Mouse (Mus musculus): ENCODE results near the gene Gimd1. TPM values are rescaled to one million over a fixed set of nuclear protein-coding genes. Genes with fewer than 3 reads are reported as not detected.

The Gimd1 gene
- polyA plus RNA-seq, 1 experiment from 2014 or later = not detected

DNA sequence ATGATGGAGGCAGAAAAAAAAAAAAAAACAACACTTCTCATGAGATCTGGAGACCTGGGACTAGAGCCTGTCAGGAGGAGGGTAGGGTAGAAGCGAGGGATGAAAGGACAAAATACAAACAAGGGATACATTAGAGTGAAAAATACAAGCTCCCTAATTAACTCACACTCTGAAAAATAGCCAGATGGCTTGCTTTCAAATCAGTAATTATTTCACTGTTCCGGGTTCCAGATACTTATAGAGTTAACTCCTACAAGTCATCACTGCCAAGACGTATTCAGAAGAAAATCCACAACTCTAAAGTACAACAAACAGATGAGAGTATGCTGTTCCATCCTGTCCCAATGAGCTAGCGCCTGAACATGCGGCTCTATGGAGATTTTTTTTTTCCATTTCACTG is 20.6 kb downstream of the Gimd1 start:
- H3K4me1 ChIP-seq (replicated peaks) = no peaks in the 10 kb centered on the region
- H3K4me2 ChIP-seq = no peak overlapping the region
- H3K27ac ChIP-seq = no peak overlapping the region
- no peak overlapping the region for H3K4me3 ChIP-seq
- no peaks in the 10 kb centered on the region for H3K27me3 ChIP-seq
- no peaks in the 10 kb centered on the region for H3K9me3 ChIP-seq
- 0 out of 2 replicates have a peak, but pooled peaks cover under 1% of the 10 kb centered on the region for H3K36me3 ChIP-seq
- no peak overlapping the region for H3K9ac ChIP-seq
- no peak for ATAC-seq (ENCODE audit: low FRiP score)
- 87% methylated on average over 5 of the region's 5 CpGs for WGBS

DNA sequence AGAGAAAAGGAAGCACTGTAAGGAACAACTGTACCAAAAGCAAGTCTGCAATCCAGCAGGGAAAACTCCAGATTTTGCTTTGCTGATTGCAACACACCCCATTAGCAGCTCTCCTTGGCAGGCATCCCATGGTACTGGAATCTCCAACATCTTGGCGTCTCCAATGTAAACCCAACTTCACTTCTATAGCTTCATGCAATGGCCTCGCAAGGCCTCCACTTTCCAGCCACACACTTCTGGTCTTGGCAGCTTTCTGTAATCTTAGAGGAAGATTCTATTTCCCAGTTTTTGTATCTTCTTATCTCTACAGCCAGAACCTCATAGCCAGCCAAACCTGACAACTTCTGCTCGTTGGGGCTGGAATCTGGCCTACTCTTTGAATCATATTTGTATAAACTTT is 22.2 kb downstream of the Gimd1 start:
- 94% methylated on average over 3 of the region's 3 CpGs for WGBS
- H3K9me3 ChIP-seq = no peaks in the 10 kb centered on the region
- no peak overlapping the region for H3K4me2 ChIP-seq
- no peak overlapping the region for H3K27ac ChIP-seq
- H3K36me3 ChIP-seq = peaks cover 6% of the 10 kb centered on the region; the same call in 1 of the 2 replicates
- H3K9ac ChIP-seq = no peak overlapping the region
- ATAC-seq (ENCODE audit: low FRiP score) = no peak
- no peaks in the 10 kb centered on the region for H3K4me1 ChIP-seq (replicated peaks)
- H3K27me3 ChIP-seq = no peaks in the 10 kb centered on the region
- no peak overlapping the region for H3K4me3 ChIP-seq

DNA sequence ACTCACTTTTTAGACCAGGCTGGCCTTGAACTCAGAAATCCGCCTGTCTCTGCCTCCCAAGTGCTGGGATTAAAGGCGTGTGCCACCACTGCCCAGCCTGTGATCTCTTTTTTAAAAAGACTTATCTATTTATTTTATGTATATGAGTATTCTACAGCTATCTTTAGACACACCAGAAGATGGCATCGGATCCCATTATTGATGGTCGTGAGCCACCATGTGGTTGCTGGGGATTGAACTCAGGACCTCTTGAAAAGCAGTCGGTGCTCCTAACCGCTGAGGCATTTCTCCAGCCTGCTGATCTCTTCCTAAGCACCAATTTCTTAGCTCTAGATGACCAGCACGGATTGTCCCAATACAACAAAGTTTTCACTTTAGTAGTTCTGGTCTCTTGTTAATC is 24.3 kb downstream of the Gimd1 start:
- WGBS = 90% methylated on average over 7 of the region's 7 CpGs
- no peaks in the 10 kb centered on the region for H3K4me1 ChIP-seq (replicated peaks)

DNA sequence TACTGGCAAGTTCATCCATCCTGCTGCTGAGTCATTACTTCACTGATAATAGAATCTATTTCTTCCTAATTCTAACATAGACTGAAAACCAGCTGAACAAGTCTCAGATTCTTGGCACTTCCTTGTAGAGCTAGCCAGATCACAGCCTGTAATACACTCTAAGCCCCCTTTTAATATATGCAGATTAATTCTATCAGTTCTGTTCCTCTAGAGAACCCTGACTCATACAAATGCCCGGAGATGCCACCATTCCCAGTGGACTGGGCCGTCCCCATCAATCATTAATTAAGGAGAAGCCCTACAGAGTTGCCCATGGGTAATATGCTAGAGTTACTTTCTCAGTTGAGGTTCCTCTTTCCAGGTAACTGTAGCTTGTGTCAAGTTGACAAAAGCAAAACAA is 26.3 kb downstream of the Gimd1 start:
- Histone ChIP-seq H3K9ac (no peak overlapping the region), H3K4me1 (replicated peaks) (no peaks in the 10 kb centered on the region), H3K36me3 (peaks cover 31% of the 10 kb centered on the region), H3K27me3 (no peaks in the 10 kb centered on the region), H3K27ac (no peak overlapping the region), H3K4me3 (no peak overlapping the region), H3K9me3 (no peaks in the 10 kb centered on the region), H3K4me2 (no peak overlapping the region)
- ATAC-seq (ENCODE audit: low FRiP score) = no peak
- WGBS = 61% methylated on average over 2 of the region's 2 CpGs

More for the DNA sequence above, 24.3 kb downstream of the Gimd1 start:
- Histone ChIP-seq H3K27ac (no peak overlapping the region), H3K4me2 (no peak overlapping the region), H3K9me3 (no peaks in the 10 kb centered on the region), H3K36me3 (peaks cover 12% of the 10 kb centered on the region), H3K9ac (no peak overlapping the region), H3K27me3 (no peaks in the 10 kb centered on the region), H3K4me3 (no peak overlapping the region)
- ATAC-seq (ENCODE audit: low FRiP score) = no peak

DNA sequence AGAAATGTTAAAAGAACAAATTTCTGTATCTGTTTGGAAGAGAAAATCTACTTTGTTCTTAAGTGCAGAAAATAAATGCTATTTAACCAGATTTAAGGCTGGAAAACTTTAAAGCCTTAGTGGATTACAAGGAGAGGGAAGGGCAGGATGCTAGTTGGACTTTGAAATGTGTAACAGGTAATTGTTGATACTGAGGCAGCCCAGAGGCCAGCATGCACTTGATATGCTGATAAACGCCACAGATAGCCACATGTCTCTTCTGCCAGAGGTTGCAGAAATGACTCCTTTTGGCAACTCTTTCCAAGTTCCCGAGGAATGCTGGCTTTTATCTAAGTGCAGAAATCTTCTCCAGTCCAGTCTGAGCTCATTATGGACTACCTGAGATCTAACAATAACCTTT is 47.9 kb downstream of the Gimd1 start:
- Histone ChIP-seq H3K4me1 (replicated peaks) (peaks cover 4% of the 10 kb centered on the region), H3K27ac (no peak overlapping the region), H3K27me3 (no peaks in the 10 kb centered on the region), H3K9me3 (no peaks in the 10 kb centered on the region), H3K4me3 (no peak overlapping the region), H3K36me3 (peaks cover 20% of the 10 kb centered on the region), H3K4me2 (no peak overlapping the region), H3K9ac (no peak overlapping the region)
- WGBS = 90% methylated on average over 2 of the region's 2 CpGs
- ATAC-seq (ENCODE audit: low FRiP score) = no peak

DNA sequence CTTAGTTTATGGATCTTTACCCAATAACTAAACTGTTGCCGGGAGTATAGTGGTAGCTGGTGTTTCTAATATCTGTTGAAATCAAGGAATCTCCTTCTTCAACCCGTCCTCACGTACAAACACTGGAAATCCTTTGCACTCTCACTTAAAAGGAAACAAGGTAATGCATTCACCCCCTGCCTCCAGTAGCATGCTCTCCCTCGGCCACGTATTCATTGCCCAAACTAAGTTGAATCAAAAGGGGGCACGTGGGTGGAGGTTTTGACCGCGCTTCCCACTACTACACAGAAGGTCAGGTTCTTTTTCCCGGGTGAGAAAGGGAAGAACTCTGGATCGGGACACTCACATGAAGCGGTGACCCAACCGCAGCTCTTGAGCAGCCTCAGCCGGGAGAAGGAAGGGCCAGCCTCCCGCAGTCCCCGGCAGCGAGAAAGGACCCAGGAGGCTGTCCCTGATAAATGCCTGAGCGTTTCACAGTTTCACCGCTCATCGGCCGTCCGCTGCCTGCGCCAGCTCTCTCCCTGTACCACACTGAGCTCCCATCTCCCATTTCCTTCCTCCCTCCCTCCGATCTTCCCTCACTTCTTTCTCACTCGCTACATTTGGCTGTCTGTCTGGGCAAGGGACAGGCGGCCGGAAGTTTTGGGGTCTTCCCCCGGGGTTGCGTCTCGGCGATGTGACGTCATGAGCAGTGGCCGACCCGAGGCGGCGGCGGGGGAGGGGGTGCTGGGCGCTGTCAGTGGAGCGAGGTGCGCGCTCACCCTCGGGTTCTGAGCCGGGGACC is 54.0 kb downstream of the Gimd1 start, which contains the start of gene Tbck:
Gene Tbck, plus strand, starts transcription at position 698 of the 784 bp plus-strand sequence.
- Histone ChIP-seq H3K27me3 (no peaks in the 10 kb centered on the region), H3K36me3 (peaks cover 9% of the 10 kb centered on the region), H3K4me1 (replicated peaks) (peaks cover 18% of the 10 kb centered on the region), H3K4me3 (peak within 1 kb of the TSS; percentile 83), H3K9me3 (no peaks in the 10 kb centered on the region), H3K4me2 (peak within 1 kb of the TSS; percentile 69), H3K27ac (peak within 1 kb of the TSS; percentile 90), H3K9ac (peak within 1 kb of the TSS; percentile 86)
- WGBS = 1% methylated on average over 40 of the region's 42 CpGs
- ATAC-seq (ENCODE audit: low FRiP score) = peak; percentile 98

DNA sequence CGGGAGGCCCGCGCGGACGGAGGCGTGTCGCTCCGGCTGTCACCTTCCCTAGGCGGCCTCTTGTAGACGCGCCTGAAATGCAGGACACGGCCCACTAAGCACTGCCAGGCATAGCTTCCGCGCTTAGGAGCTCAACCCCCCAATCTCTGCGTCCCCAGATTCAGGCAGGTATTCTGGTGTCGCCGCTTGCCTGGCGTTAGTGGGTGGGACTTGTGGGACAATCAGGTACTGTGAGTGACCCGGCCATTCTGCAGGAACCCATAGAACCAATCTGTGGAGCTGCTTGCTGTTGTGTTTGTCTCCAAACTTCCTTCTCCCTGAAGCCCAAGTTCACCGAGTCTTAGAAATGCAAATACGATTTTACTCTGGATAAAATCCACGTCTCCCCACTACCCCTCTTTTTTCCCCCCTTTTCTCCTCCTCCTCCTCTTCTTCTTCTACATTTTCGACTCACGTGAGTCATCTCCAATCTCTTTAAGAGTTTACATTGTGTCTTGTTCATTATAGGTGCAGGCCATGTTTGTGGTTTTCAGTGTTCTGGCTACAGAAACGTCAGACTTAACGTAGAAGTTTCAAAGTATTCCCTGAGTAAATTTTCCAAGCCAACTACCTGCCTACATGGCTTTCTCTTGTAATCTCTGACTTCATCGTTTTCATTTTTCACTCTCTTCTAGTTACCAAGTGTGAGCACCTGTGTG is 54.8 kb downstream of the Gimd1 start, which contains the start of gene Aimp1:
Gene Aimp1, minus strand, starts transcription at position 140 of the 698 bp plus-strand sequence.
- Histone ChIP-seq H3K27me3 (no peaks in the 10 kb centered on the region), H3K9ac (peak within 1 kb of the TSS; percentile 86), H3K4me2 (peak within 1 kb of the TSS; percentile 69), H3K4me1 (replicated peaks) (peaks cover 18% of the 10 kb centered on the region), H3K27ac (peak within 1 kb of the TSS; percentile 90), H3K36me3 (peaks cover 11% of the 10 kb centered on the region), H3K4me3 (peak within 1 kb of the TSS; percentile 83), H3K9me3 (no peaks in the 10 kb centered on the region)
- ATAC-seq (ENCODE audit: low FRiP score) = no peak
- WGBS = 3% methylated on average over 27 of the region's 27 CpGs

Other genes starting within 250 kb of the Gimd1 start
- 33.3 and 37.2 TPM in 2 replicates for gene Tbck, start 54.3 kb downstream of the Gimd1 start, polyA plus RNA-seq (2015; fragmentation: Nextera tagmentation; extraction: Ambion mirVana)
- 58.1 and 61.1 TPM in 2 replicates for gene Aimp1, start 54.5 kb downstream of the Gimd1 start, polyA plus RNA-seq (2015; fragmentation: Nextera tagmentation; extraction: Ambion mirVana)